Mouse (Mus musculus): ENCODE results near the gene Gars. TPM values are rescaled to one million over a fixed set of nuclear protein-coding genes. Genes with fewer than 3 reads are reported as not detected.
A peak's percentile ranks its signal among the peaks of the same experiment; 100 is the strongest.

The Gars gene
- 123 and 138 TPM in 2 replicates for polyA plus RNA-seq (2014; fragmentation: Nextera tagmentation; extraction: Ambion mirVana)

GRCm38 (mm10) chr6:55037799-55038670 lies at the start of gene Gars:
TSS of gene Gars (plus strand) at chr6:55038007.
- H3K4me2 ChIP-seq (replicated peaks; ENCODE audit: low read depth, low read length): peak within 1 kb of the TSS; percentile 79
- H3K4me1 ChIP-seq (ENCODE audit: control insufficient read depth, insufficient read depth, low read length): peaks cover 9% of the 10 kb centered on the region; the same call in 1 of the 2 replicates
- peak within 1 kb of the TSS; percentile 95 for H3K4me3 ChIP-seq (ENCODE audit: low read depth, low read length)
- no peaks in the 10 kb centered on the region for H3K9me3 ChIP-seq (ENCODE audit: control insufficient read depth, low read depth, low read length)
- peak within 1 kb of the TSS; percentile 92 for H3K9ac ChIP-seq (replicated peaks; ENCODE audit: low read depth, low read length)
- H3K27me3 ChIP-seq (ENCODE audit: control insufficient read depth, insufficient read depth, low read length): no peaks in the 10 kb centered on the region
- ATAC-seq (ENCODE audit: insufficient number of reproducible peaks, insufficient read depth, low FRiP score, low read depth): peak; percentile 95
- no peaks in the 10 kb centered on the region for H3K36me3 ChIP-seq (ENCODE audit: control insufficient read depth, insufficient read depth, low read length)
- peak within 1 kb of the TSS; percentile 88 for H3K27ac ChIP-seq (ENCODE audit: low read length)
- under 1% methylated on average over 78 of the region's 87 CpGs for WGBS

DNA sequence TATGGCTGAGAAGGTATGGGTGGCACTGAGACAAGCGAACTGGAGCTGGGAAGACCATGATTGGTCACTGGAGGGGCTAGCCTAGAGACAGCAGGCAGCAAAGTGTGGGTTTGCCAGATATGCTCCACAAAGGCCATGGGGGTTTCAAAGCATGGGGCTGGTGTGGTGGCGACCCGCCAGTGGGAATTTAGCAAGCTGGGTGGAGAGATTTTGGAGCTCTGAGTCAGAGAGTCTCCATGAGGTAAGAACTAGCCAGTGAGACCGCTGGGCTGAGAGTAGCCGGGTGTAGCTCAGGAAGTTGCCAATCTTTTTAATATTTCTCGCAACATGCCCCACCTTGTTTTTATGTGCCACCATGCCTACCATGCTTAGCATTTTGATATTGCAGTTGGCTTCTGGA lies 49.7 kb upstream of the Gars start:
- no peaks in the 10 kb centered on the region for H3K27me3 ChIP-seq (ENCODE audit: control insufficient read depth, insufficient read depth, low read length)
- WGBS: 94% methylated on average over 6 of the region's 6 CpGs

DNA sequence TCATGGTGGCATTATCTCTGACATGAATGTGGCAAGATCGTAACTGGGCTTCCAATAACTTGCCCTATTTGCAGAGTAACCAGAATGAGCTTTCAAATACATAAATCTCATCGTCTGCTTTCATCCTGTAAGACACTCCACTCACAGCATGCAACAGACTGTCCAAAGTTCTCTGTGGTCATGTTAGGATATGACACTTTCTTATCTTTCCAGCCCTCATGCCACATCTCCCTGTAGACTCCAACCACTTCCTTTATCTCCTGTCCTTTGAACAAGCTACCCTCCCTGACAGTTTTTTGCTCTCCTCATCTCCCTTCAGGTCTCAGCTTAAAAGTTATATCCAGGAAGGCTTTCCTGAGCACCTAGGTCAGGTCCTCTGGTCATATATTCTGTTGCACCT lies 46.6 kb upstream of the Gars start:
- Histone ChIP-seq H3K9me3 (ENCODE audit: control insufficient read depth, low read depth, low read length) (no peaks in the 10 kb centered on the region), H3K9ac (replicated peaks; ENCODE audit: low read depth, low read length) (no peak overlapping the region), H3K4me3 (ENCODE audit: low read depth, low read length) (no peak overlapping the region), H3K4me1 (ENCODE audit: control insufficient read depth, insufficient read depth, low read length) (no peaks in the 10 kb centered on the region), H3K4me2 (replicated peaks; ENCODE audit: low read depth, low read length) (no peak overlapping the region), H3K36me3 (ENCODE audit: control insufficient read depth, insufficient read depth, low read length) (no peaks in the 10 kb centered on the region), H3K27ac (ENCODE audit: low read length) (no peak overlapping the region), H3K27me3 (ENCODE audit: control insufficient read depth, insufficient read depth, low read length) (no peaks in the 10 kb centered on the region)
- ATAC-seq (ENCODE audit: insufficient number of reproducible peaks, insufficient read depth, low FRiP score, low read depth): no peak
- WGBS: 80% methylated on average over 2 of the region's 2 CpGs

More for the DNA sequence above, 49.7 kb upstream of the Gars start:
- H3K9ac ChIP-seq (replicated peaks; ENCODE audit: low read depth, low read length): no peak overlapping the region
- no peaks in the 10 kb centered on the region for H3K9me3 ChIP-seq (ENCODE audit: control insufficient read depth, low read depth, low read length)
- no peak for ATAC-seq (ENCODE audit: insufficient number of reproducible peaks, insufficient read depth, low FRiP score, low read depth)
- H3K4me3 ChIP-seq (ENCODE audit: low read depth, low read length): no peak overlapping the region
- no peak overlapping the region for H3K4me2 ChIP-seq (replicated peaks; ENCODE audit: low read depth, low read length)
- no peak overlapping the region for H3K27ac ChIP-seq (ENCODE audit: low read length)
- no peaks in the 10 kb centered on the region for H3K36me3 ChIP-seq (ENCODE audit: control insufficient read depth, insufficient read depth, low read length)
- no peaks in the 10 kb centered on the region for H3K4me1 ChIP-seq (ENCODE audit: control insufficient read depth, insufficient read depth, low read length)

DNA sequence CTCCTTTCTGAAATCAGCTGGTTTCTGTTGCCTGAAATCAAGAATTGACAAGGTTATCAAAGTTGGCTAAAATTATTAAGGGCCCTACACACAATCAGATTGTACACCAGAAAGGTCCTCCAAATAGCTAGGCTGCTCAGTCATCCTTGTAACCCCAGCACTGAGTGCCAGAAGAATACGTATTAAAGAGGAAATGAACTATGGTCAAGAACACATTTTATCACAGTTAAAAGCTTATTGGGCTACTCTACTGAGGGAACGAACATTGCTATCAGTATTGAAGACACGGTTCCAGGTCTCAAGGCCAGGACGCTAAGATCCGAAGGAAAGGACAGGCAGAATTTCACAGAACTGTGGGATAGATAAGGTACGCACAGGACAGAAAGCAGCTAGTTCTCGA lies 45.7 kb upstream of the Gars start:
- Histone ChIP-seq H3K27ac (ENCODE audit: low read length) (no peak overlapping the region), H3K36me3 (ENCODE audit: control insufficient read depth, insufficient read depth, low read length) (no peaks in the 10 kb centered on the region), H3K9ac (replicated peaks; ENCODE audit: low read depth, low read length) (no peak overlapping the region), H3K4me2 (replicated peaks; ENCODE audit: low read depth, low read length) (peak overlapping the region; percentile 72), H3K27me3 (ENCODE audit: control insufficient read depth, insufficient read depth, low read length) (no peaks in the 10 kb centered on the region), H3K4me1 (ENCODE audit: control insufficient read depth, insufficient read depth, low read length) (no peaks in the 10 kb centered on the region), H3K9me3 (ENCODE audit: control insufficient read depth, low read depth, low read length) (no peaks in the 10 kb centered on the region), H3K4me3 (ENCODE audit: low read depth, low read length) (peak overlapping the region; percentile 39)
- ATAC-seq (ENCODE audit: insufficient number of reproducible peaks, insufficient read depth, low FRiP score, low read depth): no peak
- 4% methylated on average over 7 of the region's 7 CpGs for WGBS

DNA sequence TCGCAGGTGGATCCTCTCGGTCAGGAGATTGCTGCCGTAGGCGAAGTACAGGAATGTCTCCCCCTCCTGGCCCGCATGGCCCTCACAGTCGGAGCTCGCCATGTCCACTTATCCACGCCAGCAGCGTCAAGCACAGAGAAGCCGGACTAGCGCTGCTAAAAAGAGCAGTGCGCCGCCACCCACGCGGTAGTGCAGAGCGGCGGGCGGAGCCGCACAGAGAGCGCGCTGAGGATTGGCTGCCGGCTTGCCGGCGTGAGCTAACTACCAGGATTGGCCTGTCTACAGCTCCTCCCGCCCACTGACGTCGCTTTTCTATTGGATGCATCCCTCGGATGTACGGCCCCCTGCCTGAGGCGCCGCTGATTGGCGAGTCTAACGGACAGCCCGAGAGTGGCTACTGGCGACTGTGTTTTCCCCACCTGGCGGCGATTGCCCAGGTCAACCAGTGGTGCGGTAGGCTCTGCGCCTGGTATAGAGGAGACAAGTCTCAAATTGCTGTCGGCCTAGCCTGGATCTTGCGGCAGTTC lies 45.0 kb upstream of the Gars start, which contains the start of gene Ggct:
Gene Ggct (minus strand): TSS at position 217 of the 527 bp plus-strand sequence.
- no peaks in the 10 kb centered on the region for H3K36me3 ChIP-seq (ENCODE audit: control insufficient read depth, insufficient read depth, low read length)
- no peaks in the 10 kb centered on the region for H3K4me1 ChIP-seq (ENCODE audit: control insufficient read depth, insufficient read depth, low read length)
- peak within 1 kb of the TSS; percentile 72 for H3K4me2 ChIP-seq (replicated peaks; ENCODE audit: low read depth, low read length)
- peak within 1 kb of the TSS; percentile 39 for H3K4me3 ChIP-seq (ENCODE audit: low read depth, low read length)
- under 1% methylated on average over 41 of the region's 41 CpGs for WGBS
- H3K9me3 ChIP-seq (ENCODE audit: control insufficient read depth, low read depth, low read length): no peaks in the 10 kb centered on the region
- H3K9ac ChIP-seq (replicated peaks; ENCODE audit: low read depth, low read length): no peak within 1 kb of the TSS
- no peaks in the 10 kb centered on the region for H3K27me3 ChIP-seq (ENCODE audit: control insufficient read depth, insufficient read depth, low read length)
- H3K27ac ChIP-seq (ENCODE audit: low read length): peak within 1 kb of the TSS; percentile 15; the same call in 1 of the 2 replicates
- ATAC-seq (ENCODE audit: insufficient number of reproducible peaks, insufficient read depth, low FRiP score, low read depth): peak; percentile 100

DNA sequence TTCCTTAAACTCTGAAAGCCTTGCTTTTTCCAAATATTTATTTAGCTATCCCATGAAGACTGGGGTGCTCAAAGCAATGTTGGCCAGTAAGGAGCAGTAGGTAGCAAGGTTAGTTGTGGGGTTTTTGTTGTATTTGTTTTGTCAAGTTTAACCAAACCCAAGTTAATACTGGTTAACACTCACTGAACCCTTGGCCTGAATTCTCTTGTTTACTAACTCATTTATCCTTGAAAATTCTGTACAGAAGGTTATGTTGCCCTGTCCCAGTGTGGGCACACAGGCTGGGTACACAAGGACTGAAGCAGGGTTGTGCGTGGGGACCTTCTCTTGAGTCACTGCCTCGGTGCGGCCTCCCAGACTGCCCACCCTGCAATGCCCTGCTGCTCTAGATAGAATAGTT lies 41.4 kb upstream of the Gars start:
- Histone ChIP-seq H3K4me2 (replicated peaks; ENCODE audit: low read depth, low read length) (no peak overlapping the region), H3K4me3 (ENCODE audit: low read depth, low read length) (no peak overlapping the region), H3K27me3 (ENCODE audit: control insufficient read depth, insufficient read depth, low read length) (no peaks in the 10 kb centered on the region), H3K27ac (ENCODE audit: low read length) (no peak overlapping the region), H3K9ac (replicated peaks; ENCODE audit: low read depth, low read length) (no peak overlapping the region), H3K4me1 (ENCODE audit: control insufficient read depth, insufficient read depth, low read length) (no peaks in the 10 kb centered on the region), H3K9me3 (ENCODE audit: control insufficient read depth, low read depth, low read length) (no peaks in the 10 kb centered on the region), H3K36me3 (ENCODE audit: control insufficient read depth, insufficient read depth, low read length) (no peaks in the 10 kb centered on the region)
- WGBS: 91% methylated on average over 3 of the region's 3 CpGs
- ATAC-seq (ENCODE audit: insufficient number of reproducible peaks, insufficient read depth, low FRiP score, low read depth): no peak

GRCm38 (mm10) chr6:54997726-54998125 lies 40.1 kb upstream of the Gars start:
- H3K4me1 ChIP-seq (ENCODE audit: control insufficient read depth, insufficient read depth, low read length): no peaks in the 10 kb centered on the region
- no peak overlapping the region for H3K4me3 ChIP-seq (ENCODE audit: low read depth, low read length)
- no peaks in the 10 kb centered on the region for H3K36me3 ChIP-seq (ENCODE audit: control insufficient read depth, insufficient read depth, low read length)
- H3K27ac ChIP-seq (ENCODE audit: low read length): no peak overlapping the region
- no peaks in the 10 kb centered on the region for H3K9me3 ChIP-seq (ENCODE audit: control insufficient read depth, low read depth, low read length)
- H3K4me2 ChIP-seq (replicated peaks; ENCODE audit: low read depth, low read length): no peak overlapping the region
- no peak for ATAC-seq (ENCODE audit: insufficient number of reproducible peaks, insufficient read depth, low FRiP score, low read depth)
- H3K9ac ChIP-seq (replicated peaks; ENCODE audit: low read depth, low read length): no peak overlapping the region
- H3K27me3 ChIP-seq (ENCODE audit: control insufficient read depth, insufficient read depth, low read length): no peaks in the 10 kb centered on the region
- 79% methylated on average over 6 of the region's 6 CpGs for WGBS

DNA sequence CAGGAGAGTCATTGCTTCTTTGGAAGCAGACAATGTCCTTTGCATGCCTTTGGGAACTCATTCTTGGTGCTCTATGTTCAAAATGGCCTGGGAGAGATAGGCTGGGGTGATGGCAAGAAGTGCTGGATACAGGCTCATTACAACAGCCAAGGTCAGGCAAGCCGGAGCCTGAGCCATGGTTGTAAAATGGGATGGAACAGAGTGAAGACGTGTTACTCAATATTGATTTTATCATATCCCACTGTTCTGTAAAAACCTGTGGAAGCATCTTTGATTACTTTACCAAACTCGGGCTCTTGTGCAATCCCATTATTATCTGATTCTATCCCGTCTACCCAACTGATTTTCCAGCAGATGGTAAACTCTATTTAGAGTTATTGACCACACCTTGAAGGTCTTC lies 36.5 kb upstream of the Gars start:
- H3K27me3 ChIP-seq (ENCODE audit: control insufficient read depth, insufficient read depth, low read length): no peaks in the 10 kb centered on the region
- H3K4me3 ChIP-seq (ENCODE audit: low read depth, low read length): no peak overlapping the region
- no peak overlapping the region for H3K9ac ChIP-seq (replicated peaks; ENCODE audit: low read depth, low read length)
- ATAC-seq (ENCODE audit: insufficient number of reproducible peaks, insufficient read depth, low FRiP score, low read depth): no peak
- H3K4me1 ChIP-seq (ENCODE audit: control insufficient read depth, insufficient read depth, low read length): no peaks in the 10 kb centered on the region
- H3K27ac ChIP-seq (ENCODE audit: low read length): no peak overlapping the region
- no peak overlapping the region for H3K4me2 ChIP-seq (replicated peaks; ENCODE audit: low read depth, low read length)
- WGBS: 84% methylated on average over 4 of the region's 4 CpGs
- H3K36me3 ChIP-seq (ENCODE audit: control insufficient read depth, insufficient read depth, low read length): no peaks in the 10 kb centered on the region
- no peaks in the 10 kb centered on the region for H3K9me3 ChIP-seq (ENCODE audit: control insufficient read depth, low read depth, low read length)

Data from stomach, embryonic 14.5 days (tissue).